Mouse (Mus musculus): ENCODE data around the gene Sik2.

GRCm38 (mm10) chr9:50889964-50890363, 118.9 kb downstream of the Sik2 start:
- TF ChIP-seq CTCF (IDR thresholded peaks at IDR 0.05; ENCODE audit: low read depth, low read length) (no peak), GATA1 (IDR thresholded peaks at IDR 0.05; ENCODE audit: borderline replicate concordance, low read length) (no peak), TAL1 (conservative IDR thresholded peaks at IDR 0.05; ENCODE audit: low read depth, low read length) (no peak)
